Mouse (Mus musculus) embryonic fibroblast, embryonic 13.5 days (primary cell): ENCODE data around the gene Pheta1.

Experiments
- CTCF ChIP-seq: IDR thresholded peaks from 2 replicates; pipeline ENCODE4 v1.5.1; 2011; ENCODE audit warnings: mild to moderate bottlenecking, control low read depth, low read length, moderate library complexity, borderline replicate concordance; ENCODE audit not compliant: insufficient read depth
- POLR2A ChIP-seq: IDR thresholded peaks from 2 replicates; pipeline ENCODE4 v1.6.1; 2011; ENCODE audit warnings: low read depth, mild to moderate bottlenecking, control low read depth, low read length, moderate library complexity

GRCm38 (mm10) chr5:121820657-121821056, 28.1 kb upstream of the Pheta1 start:
- TF ChIP-seq CTCF (no peak), POLR2A (no peak)
